Mouse (Mus musculus) inflammation-experienced regulatory T-cells, adult 6 months (primary cell): ENCODE measurements around the gene Fam155a. TPM values are rescaled to one million over a fixed set of nuclear protein-coding genes. Genes with fewer than 3 reads are reported as not detected.

ENCODE experiments used
- ATAC-seq: one replicate; pipeline ENCODE4 v1.8.0; 2017
- polyA plus RNA-seq, 3 experiments: library from polyadenylated mRNA; unstranded; fragments of 100-300 nt; shearing (Covaris generic); gene quantifications; one replicate each; pipeline ENCODE4 v1.2.1; 2017

The Fam155a gene
- polyA plus RNA-seq, 3 experiments from 2014 or later, result 0.13 TPM; not detected in 2

- no peak for ATAC-seq
Observed at GRCm38 (mm10) chr8:9167995-9168394, 603.0 kb downstream of the Fam155a start.

- ATAC-seq, result no peak
Observed at GRCm38 (mm10) chr8:9161606-9162005, 609.4 kb downstream of the Fam155a start.

DNA sequence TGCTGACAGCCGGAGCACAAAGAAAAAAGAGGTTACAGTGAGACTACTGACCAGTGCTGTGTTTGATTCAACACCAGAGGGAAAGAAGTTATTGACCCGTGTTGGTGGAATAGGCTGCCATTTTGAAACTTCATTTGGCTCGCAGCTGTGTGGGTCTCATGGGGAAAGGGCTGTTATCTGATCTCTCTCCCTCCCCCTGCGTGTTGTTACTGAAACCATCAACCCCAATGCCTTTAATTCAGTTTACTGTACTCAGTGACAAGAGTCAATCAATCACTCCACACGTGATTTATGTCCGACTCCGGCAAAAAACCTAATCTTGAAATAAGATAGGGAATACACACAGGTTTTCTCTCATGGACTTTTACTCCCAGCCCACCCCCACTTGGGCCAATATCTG, 611.6 kb downstream of the Fam155a start:
- ATAC-seq, result no peak

GRCm38 (mm10) chr8:9158652-9159051, 612.3 kb downstream of the Fam155a start:
- no peak for ATAC-seq

DNA sequence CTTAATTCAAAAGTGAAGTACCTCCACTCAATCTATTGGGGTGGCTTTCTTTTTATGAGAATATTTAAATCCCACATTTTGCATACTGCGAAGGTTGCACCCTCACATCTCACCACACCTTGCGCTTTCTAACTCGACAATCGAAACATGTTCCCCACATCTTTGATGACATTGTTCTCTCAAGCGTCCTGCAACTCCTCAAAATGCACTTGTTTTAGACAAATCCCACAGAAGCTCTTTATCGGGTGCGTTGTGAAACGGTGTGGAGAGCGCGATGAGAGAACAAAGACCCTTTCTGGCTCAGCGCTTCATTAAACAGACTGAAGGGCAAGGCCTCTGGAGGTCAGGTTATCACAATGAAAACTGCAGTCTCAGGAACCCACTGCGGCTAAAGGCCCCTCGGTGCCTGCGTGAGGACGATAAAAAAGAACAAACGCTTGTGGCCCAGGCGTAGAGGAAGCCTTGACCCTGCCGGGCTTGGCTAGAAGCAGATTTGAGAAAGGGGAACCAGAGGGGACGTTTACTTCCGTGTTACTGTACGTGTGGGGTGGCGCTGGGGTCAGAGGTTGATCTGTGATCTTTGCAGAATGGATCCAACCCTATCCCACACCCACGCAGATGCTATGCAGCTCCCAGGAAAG, 613.7 kb downstream of the Fam155a start:
- no peak for ATAC-seq

Other genes with a start within 250 kb of the Fam155a start
- gene Gm10217, start 93.1 kb upstream of the Fam155a start, polyA plus RNA-seq, result not detected
- 1 to 10 TPM; 2.8 to 4.3 (median 4.1) TPM for gene Lig4, start 206.5 kb upstream of the Fam155a start, polyA plus RNA-seq
- 1 to 10 TPM; 3.4 to 5.9 (median 3.5) TPM for gene Abhd13, start 206.5 kb upstream of the Fam155a start, polyA plus RNA-seq
- 10 to 100 TPM in 2 of 3 experiments, 1 to 10 TPM in 1; 8.7 to 21.1 (median 15.6) TPM for gene Tnfsf13b, start 235.3 kb upstream of the Fam155a start, polyA plus RNA-seq